Mouse (Mus musculus): Measurements from ENCODE around the gene Zcchc8. TPM values are rescaled to one million over a fixed set of nuclear protein-coding genes. Genes with fewer than 3 reads are reported as not detected.

The Zcchc8 gene
- total RNA-seq, 2 experiments from 2014 or later: 23.2 to 25.1 TPM

GRCm38 (mm10) chr5:123684221-123685144, 36.4 kb downstream of the Zcchc8 start, which contains the start of gene Clip1:
TSS of gene Clip1 (minus strand) at chr5:123684618.
- intact Hi-C loops (cut with DNase I): loop anchor here (2.0 kb wide), 1 partner anchor 14 kb away; no protein-coding TSS in a partner anchor
- peak; percentile 56 for DNase-seq (ENCODE audit: low spot score)

- intact Hi-C loops (cut with DNase I): loop anchor here (2.0 kb wide), 2 partner anchors 15 to 23 kb away; no protein-coding TSS in a partner anchor
- peak; percentile 33 for DNase-seq (ENCODE audit: low spot score)
Observed at GRCm38 (mm10) chr5:123683377-123684220, 37.3 kb downstream of the Zcchc8 start.

DNA sequence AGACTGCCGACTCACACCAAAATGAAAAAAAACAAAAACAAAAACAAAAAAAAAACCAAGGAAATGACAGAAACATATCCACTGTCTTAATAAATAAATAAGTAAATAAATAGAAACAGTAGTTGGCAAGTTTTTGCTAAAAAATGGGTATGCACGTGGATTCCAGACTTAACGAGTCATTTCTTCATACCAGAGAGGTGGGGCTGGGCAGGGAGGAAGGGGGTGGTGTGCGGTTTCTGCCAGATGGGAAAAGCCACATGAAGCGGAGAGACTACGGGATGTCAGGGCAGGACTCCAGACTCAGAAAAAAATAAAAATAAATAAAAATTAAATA, 37.9 kb downstream of the Zcchc8 start:
- intact Hi-C loops (cut with DNase I): loop anchor here (2.0 kb wide), 1 partner anchor 22 kb away; no protein-coding TSS in a partner anchor
- DNase-seq (ENCODE audit: low spot score): peak; percentile 33

GRCm38 (mm10) chr5:123682372-123682771, 38.5 kb downstream of the Zcchc8 start:
- DNase-seq (ENCODE audit: low spot score): no peak
- intact Hi-C loops (cut with DNase I): loop anchor here (2.0 kb wide), 1 partner anchor 22 kb away; no protein-coding TSS in a partner anchor

DNA sequence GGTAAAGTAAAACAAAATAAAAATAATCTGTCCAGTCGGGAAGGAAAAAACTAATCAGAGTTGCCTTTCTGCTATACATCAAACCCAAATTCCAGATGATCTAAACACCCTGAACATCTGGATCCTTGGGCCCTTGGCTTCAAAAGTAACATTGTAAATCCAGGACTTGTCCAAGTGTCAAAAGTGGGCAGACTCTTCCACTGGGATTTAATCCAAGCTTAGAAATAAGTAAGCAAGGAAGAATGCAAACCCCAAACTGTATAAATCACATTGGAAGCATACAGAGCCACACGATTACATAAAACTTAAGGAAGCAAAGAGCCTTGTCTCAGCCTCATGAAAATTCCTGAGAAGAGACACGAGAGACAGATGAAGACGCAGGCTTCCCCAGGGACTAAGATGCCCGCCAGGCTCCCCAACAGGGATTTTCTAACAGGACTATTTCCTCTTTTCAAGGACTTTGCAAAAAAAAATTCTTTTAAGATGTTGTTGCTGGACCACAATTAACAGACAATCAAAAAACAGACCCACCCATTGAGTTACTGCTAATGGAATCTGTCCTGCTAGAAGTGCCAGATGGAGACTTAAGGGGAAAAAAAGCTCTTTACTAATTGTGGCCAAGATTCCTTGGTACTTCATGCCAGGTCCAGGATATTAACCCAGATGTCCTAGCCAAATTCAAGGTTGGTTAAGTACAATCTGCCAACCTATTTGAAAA, 41.2 kb downstream of the Zcchc8 start:
- peak; percentile 24 for DNase-seq (ENCODE audit: low spot score)
- intact Hi-C loops (cut with DNase I): no loop called here

DNA sequence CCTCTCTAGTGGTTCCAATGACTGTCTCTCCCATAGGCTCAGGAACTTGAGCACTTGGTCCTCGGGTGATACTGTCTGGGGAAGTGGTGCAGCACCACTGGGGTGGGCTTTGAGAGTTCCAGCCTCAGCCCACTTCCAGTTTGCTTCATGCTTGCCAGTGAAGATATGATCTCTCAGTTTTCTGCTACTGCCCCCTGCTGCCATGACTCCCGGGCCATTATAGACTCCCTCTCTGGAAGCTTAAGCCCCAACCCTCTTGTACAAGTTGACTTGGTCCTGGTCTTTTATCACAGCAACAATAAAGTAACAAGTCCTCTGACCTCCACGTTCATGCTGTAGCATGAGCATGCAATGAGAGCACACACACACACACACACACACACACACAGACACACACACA, 41.8 kb downstream of the Zcchc8 start:
- intact Hi-C loops (cut with DNase I): no loop called here
- no peak for DNase-seq (ENCODE audit: low spot score)

DNA sequence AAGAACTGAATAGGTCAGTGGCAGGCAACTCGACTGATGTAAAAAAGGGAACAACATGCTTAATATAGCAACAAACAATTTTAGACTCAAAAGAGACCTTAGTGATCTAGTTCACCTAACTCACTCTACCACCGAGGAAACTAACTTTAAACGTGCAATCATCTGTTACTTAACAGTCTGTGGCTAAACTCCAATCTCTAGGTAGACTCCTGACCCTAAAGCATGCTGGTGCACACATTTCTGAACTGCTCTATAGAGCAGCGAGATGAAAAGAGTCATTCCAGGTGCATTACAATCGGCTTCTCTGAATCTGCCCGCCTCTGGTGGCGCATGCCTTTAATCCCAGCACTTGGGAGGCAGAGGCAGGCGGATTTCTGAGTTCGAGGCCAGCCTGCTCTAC, 45.2 kb downstream of the Zcchc8 start:
- no peak for DNase-seq (ENCODE audit: low spot score)
- intact Hi-C loops (cut with DNase I): no loop called here

- intact Hi-C loops (cut with DNase I): no loop called here
- DNase-seq (ENCODE audit: low spot score): no peak
Observed at GRCm38 (mm10) chr5:123675221-123675620, 45.7 kb downstream of the Zcchc8 start.

- intact Hi-C loops (cut with DNase I): no loop called here
- DNase-seq (ENCODE audit: low spot score): no peak
Observed at GRCm38 (mm10) chr5:123671473-123671820, 49.5 kb downstream of the Zcchc8 start.

GRCm38 (mm10) chr5:123670800-123671472, 50.0 kb downstream of the Zcchc8 start:
- intact Hi-C loops (cut with DNase I): no loop called here
- peak; percentile 58 for DNase-seq (ENCODE audit: low spot score)

DNA sequence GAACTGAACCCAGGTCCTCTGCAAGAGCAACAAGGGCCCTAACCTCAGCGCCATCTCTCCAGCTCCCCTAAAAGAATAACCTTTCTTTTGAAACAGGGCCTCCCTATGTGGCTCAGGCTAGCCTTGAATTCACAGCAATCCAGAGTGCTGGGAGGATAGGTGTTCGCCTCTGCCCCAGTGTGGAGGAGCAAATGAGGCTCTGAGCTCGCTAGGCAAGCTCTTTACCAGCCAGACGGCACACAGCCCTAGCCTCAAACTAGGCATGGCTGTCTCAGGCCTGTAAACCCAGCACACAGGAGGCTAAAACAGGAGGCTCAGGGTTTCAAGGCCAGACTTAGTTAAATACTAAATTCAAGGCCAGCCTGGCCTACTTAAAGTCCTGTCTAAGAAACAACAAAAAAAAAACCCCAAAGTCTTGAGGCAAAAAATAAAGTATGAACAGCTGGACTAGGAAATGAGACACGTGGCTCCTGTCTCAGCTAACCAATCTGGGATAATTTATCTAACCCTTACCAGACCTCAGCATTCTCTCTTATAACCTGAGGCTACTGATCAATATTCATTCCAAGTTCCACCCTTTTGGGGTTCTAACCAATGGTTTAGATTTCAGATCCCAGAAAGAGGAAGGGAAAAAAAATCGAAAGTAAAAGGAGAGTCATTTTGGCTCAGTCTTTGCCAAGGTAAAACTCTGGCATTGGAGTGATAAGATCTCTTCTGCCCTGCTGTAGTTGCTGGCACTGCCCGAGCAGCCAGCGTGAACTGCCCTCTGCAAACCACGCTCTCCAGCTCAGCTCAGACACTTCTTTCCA, 50.7 kb downstream of the Zcchc8 start:
- intact Hi-C loops (cut with DNase I): no loop called here
- no peak for DNase-seq (ENCODE audit: low spot score)

- intact Hi-C loops (cut with DNase I): no loop called here
- DNase-seq (ENCODE audit: low spot score): no peak
Observed at GRCm38 (mm10) chr5:123667915-123668314, 53.0 kb downstream of the Zcchc8 start.

- intact Hi-C loops (cut with DNase I): no loop called here
Observed at GRCm38 (mm10) chr5:123665956-123666355, 54.9 kb downstream of the Zcchc8 start.

DNA sequence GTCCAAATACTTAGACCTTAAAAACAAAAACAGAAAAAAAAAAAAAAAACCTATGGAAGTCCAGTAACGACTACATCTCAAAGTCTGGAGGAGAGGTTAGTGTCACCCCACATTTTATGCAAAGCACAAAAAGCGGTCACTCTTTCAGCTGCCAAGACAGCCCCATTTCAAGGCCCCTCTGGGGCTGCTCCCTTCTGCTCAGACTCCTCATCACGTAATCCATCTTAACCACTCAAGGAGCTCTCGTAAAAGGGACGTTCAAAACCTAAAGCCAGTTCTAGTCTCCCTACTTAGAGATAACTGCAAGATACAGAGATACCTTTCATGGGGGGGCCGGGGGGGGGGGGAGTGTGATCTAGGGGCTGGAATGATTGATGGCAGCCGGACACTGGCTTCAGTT, 56.6 kb downstream of the Zcchc8 start:
- intact Hi-C loops (cut with DNase I): no loop called here

More at GRCm38 (mm10) chr5:123665956-123666355, 54.9 kb downstream of the Zcchc8 start:
- DNase-seq (ENCODE audit: low spot score): no peak

DNA sequence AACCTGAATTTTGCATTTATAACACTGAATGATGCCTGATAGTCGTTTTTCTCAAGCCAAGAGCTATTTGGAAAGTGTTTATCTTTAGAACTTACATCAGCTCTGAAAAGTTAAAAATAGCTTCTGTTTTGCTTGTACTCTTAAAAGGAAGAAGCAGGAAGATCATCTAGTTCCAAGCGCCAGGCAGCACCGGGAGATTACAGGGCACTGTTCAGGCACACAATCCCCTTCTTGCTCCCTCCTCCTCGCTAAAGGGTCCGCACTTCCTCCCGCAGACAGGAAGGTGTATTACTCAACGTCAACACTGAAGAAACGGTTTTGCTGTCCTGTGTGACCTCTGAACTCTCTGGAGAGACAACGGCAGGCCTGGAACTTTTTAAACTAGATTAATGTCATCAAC, 58.8 kb downstream of the Zcchc8 start:
- peak; percentile 57 for DNase-seq (ENCODE audit: low spot score)
- intact Hi-C loops (cut with DNase I): no loop called here

More for the DNA sequence above, 56.6 kb downstream of the Zcchc8 start:
- DNase-seq (ENCODE audit: low spot score): no peak

DNA sequence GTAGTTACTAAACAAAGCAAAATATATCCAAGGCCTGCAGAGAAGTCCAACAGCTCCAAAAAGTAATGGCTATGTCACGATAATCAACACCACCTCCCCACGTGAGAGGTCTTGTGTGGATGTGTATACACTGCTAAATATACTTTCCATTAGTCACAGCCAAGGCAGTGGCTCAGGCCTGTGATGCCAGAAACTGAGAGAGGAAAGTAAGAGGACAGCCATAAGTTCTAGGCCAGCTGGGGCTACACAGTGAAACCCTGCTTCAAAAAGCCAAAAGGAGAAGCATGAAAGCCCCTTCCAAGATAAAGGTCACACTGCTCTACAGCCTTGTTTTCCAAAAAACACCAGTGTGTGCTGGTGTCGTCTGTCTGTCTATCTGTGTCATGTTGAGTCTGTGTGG, 59.3 kb downstream of the Zcchc8 start:
- no peak for DNase-seq (ENCODE audit: low spot score)
- intact Hi-C loops (cut with DNase I): loop anchor here (2.0 kb wide), 1 partner anchor 21 kb away; no protein-coding TSS in a partner anchor

- intact Hi-C loops (cut with DNase I): no loop called here
- DNase-seq (ENCODE audit: low spot score): no peak
Observed at GRCm38 (mm10) chr5:123657651-123658050, 63.2 kb downstream of the Zcchc8 start.

DNA sequence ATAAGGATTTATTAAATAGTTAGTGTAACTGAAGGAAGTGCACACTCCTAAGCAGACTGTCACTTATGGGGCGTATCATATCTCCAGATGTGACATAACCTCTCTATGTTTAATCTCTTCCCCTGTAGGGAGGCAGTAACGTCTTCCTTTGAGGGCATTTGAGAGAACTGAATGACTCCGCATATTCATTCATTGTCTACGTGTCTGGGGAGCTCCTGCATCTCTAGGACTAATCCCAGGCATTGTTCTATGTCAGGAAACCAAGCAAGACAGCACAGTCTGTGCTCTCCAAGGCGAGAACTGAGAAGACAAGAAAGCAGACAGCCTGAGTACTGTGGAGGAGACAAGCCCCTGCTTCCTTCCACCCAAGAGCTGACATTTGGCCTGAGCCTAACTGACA, 66.0 kb downstream of the Zcchc8 start:
- intact Hi-C loops (cut with DNase I): no loop called here
- DNase-seq (ENCODE audit: low spot score): no peak

All from heart, postnatal 25 days (tissue).